ENCODE assay signal across 28 mouse cellular contexts in the genomic region with DNA sequence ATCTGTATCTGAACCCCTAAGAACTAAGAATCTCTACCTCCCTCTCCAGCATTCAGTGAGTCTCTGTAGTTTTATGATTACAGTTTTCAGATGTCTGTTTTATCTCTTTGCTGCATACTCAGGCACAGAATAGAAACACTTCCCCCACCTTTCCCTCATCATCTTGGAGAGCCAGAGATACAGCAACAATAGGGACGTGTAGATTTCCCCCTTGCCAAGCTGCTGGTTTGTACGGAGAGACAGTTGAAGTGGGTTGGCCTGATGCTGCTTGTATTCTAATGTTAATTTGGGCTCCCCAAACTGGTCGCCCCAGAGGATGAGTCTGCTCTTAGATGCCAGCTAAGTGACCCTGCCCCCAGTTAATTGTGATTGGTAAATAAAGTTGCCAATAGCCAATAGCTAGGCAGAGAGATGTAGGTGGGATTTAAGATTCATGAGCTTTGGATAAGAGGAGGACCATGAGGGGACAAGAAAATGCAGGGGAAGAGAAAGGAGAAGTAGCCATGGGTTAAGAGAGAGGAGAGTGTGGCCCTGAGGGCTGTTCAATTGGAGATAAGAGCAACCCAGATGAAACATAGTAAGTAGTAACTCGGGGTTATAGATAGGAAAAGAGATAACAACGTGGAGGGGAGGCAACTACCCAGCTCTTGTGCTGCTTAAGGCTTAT. TPM values are rescaled to one million over a fixed set of nuclear protein-coding genes. Genes with fewer than 3 reads are reported as not detected.
DNase-seq lines count a peak whose midpoint lies in the region; ATAC-seq and TF ChIP-seq lines count a peak whose summit lies in the region.
"Had no signal": no experiment of that assay in that cellular context is flagged by ENCODE, and none has a peak within 500 bp of the region (broad histone marks: within the 10 kb centered on the region; RNA-seq: fewer than 3 reads in every experiment).

No protein-coding gene starts in this region.

- ATAC-seq in megakaryocyte-erythroid progenitor cell, adult 5-6 weeks (replicated peaks; ENCODE audit: low FRiP score, low TSS enrichment, poor library complexity, severe bottlenecking) = peak; percentile 53
- ATAC-seq in midbrain, embryonic 13.5 days = no peak
- ATAC-seq: activated CD4-positive, CD25-positive, alpha-beta regulatory T cell, adult 4 months; CD4-positive, CD25-positive, alpha-beta regulatory T cell, adult 4 months; forebrain, embryonic 15.5 days; hindbrain, postnatal 0 days; inflammation-experienced regulatory T-cells, adult 6 months; intestine, embryonic 16.5 days; Patski had no signal

- no peak for TF ChIP-seq CTCF in MEL (IDR thresholded peaks at IDR 0.05 in 2 of 3, conservative IDR thresholded peaks at IDR 0.05 in 1 of 3; ENCODE audit: control insufficient read depth in 1 of 3, insufficient read depth in 1 of 3, low read depth in 2 of 3, low read length in 3 of 3, poor library complexity in 1 of 3, severe bottlenecking in 1 of 3)

- no peak for TF ChIP-seq RAD21 in MEL (IDR thresholded peaks at IDR 0.05; ENCODE audit: low read depth, low read length)

- H3K27ac ChIP-seq in MEL (ENCODE audit: control insufficient read depth, low read depth, low read length) = peak overlapping the region; percentile 87
- H3K27ac ChIP-seq in midbrain, embryonic 13.5 days = no peak overlapping the region
- H3K27ac ChIP-seq: embryonic facial prominence, embryonic 12.5 days; embryonic facial prominence, embryonic 15.5 days; forebrain, embryonic 15.5 days; heart, embryonic 15.5 days; hindbrain, embryonic 14.5 days; hindbrain, postnatal 0 days had no signal

- peak; percentile 82 to 83 for TF ChIP-seq EP300 in MEL (IDR thresholded peaks at IDR 0.05; ENCODE audit: low read depth in 1 of 2, low read length in 2 of 2)

- no peak overlapping the region for H3K4me2 ChIP-seq in midbrain, embryonic 13.5 days (replicated peaks)
- H3K4me2 ChIP-seq: embryonic facial prominence, embryonic 12.5 days; embryonic facial prominence, embryonic 15.5 days; forebrain, embryonic 15.5 days; heart, embryonic 12.5 days; heart, embryonic 15.5 days; hindbrain, embryonic 14.5 days had no signal

- H3K9ac ChIP-seq in MEL (ENCODE audit: control insufficient read depth, low read depth, low read length, poor library complexity, severe bottlenecking) = no peak overlapping the region
- H3K9ac ChIP-seq in midbrain, embryonic 13.5 days (replicated peaks) = no peak overlapping the region
- H3K9ac ChIP-seq: embryonic facial prominence, embryonic 12.5 days; embryonic facial prominence, embryonic 15.5 days; forebrain, embryonic 15.5 days; heart, embryonic 12.5 days; heart, embryonic 15.5 days; hindbrain, embryonic 14.5 days had no signal

- DNase-seq in ES-CJ7 (ENCODE audit: low read depth, low spot score) (peak; percentile 67), MEL (ENCODE audit: low read depth, low spot score) (peak; percentile 90), ZHBTc4 (ENCODE audit: low read depth, low spot score) (peak; percentile 34)
- no peak for DNase-seq in urinary bladder, adult 2 months (ENCODE audit: low spot score)
- DNase-seq in thymus, postnatal 25 days = no peak
- no peak for DNase-seq in layer of hippocampus, postnatal 36 days
- DNase-seq: adrenal gland, postnatal 10 days; adrenal gland, postnatal 36 days; cerebellum, adult 18-20 months; cerebellum, adult 9-10 months; gastrocnemius, postnatal 25 days; heart, adult 18-20 months; heart, postnatal 10 days; heart, postnatal 36 days had no signal

- H3K4me3 ChIP-seq in MEL (ENCODE audit: control insufficient read depth in 1 of 2, insufficient read depth in 1 of 2, low read depth in 2 of 2, low read length in 2 of 2) = no peak overlapping the region
- no peak overlapping the region for H3K4me3 ChIP-seq in midbrain, embryonic 13.5 days (replicated peaks)
- H3K4me3 ChIP-seq: embryonic facial prominence, embryonic 12.5 days; embryonic facial prominence, embryonic 15.5 days; forebrain, embryonic 15.5 days; heart, embryonic 12.5 days; heart, embryonic 15.5 days had no signal

- 28% methylated on average over 5 of the region's 5 CpGs for WGBS in midbrain, embryonic 13.5 days

- H3K27me3 ChIP-seq in MEL (ENCODE audit: control insufficient read depth in 1 of 2, insufficient read depth in 2 of 2, low read length in 2 of 2) = no peaks in the 10 kb centered on the region
- no peaks in the 10 kb centered on the region for H3K27me3 ChIP-seq in midbrain, embryonic 13.5 days
- H3K27me3 ChIP-seq: embryonic facial prominence, embryonic 12.5 days; embryonic facial prominence, embryonic 15.5 days; forebrain, embryonic 15.5 days; heart, embryonic 12.5 days; heart, embryonic 15.5 days; Patski had no signal

- no peaks in the 10 kb centered on the region for H3K79me2 ChIP-seq in MEL (ENCODE audit: control insufficient read depth, insufficient read depth, low read length, poor library complexity)

- H3K36me3 ChIP-seq in MEL (ENCODE audit: control insufficient read depth in 1 of 2, insufficient read depth in 2 of 2, low read length in 2 of 2) = peaks cover 0 to 24% of the 10 kb centered on the region in 2 experiments; a peak in 2 of 4 replicates
- H3K36me3 ChIP-seq in midbrain, embryonic 13.5 days = no peaks in the 10 kb centered on the region
- H3K36me3 ChIP-seq: embryonic facial prominence, embryonic 12.5 days; embryonic facial prominence, embryonic 15.5 days; forebrain, embryonic 15.5 days; heart, embryonic 12.5 days; heart, embryonic 15.5 days had no signal

- H3K4me1 ChIP-seq in MEL (ENCODE audit: control insufficient read depth in 1 of 2, insufficient read depth in 2 of 2, low read length in 2 of 2) = peaks cover 11 to 36% of the 10 kb centered on the region in 2 experiments
- no peaks in the 10 kb centered on the region for H3K4me1 ChIP-seq in midbrain, embryonic 13.5 days (replicated peaks)
- H3K4me1 ChIP-seq: embryonic facial prominence, embryonic 12.5 days; embryonic facial prominence, embryonic 15.5 days; forebrain, embryonic 15.5 days; heart, embryonic 12.5 days; heart, embryonic 15.5 days had no signal

- no peak for TF ChIP-seq POLR2A in MEL (IDR thresholded peaks at IDR 0.05; ENCODE audit: control insufficient read depth in 1 of 2, insufficient read depth in 1 of 2, low read depth in 1 of 2, low read length in 2 of 2, poor library complexity in 1 of 2)

- no peaks in the 10 kb centered on the region for H3K9me3 ChIP-seq in MEL (replicated peaks; ENCODE audit: insufficient read depth, low read length)
- H3K9me3 ChIP-seq in midbrain, embryonic 13.5 days = no peaks in the 10 kb centered on the region
- H3K9me3 ChIP-seq: embryonic facial prominence, embryonic 12.5 days; embryonic facial prominence, embryonic 15.5 days; forebrain, embryonic 15.5 days; heart, embryonic 12.5 days; heart, embryonic 15.5 days had no signal

TF ChIP-seq in MEL, 35 proteins besides CTCF, POLR2A, EP300 and RAD21 (continues in another document):
- TF ChIP-seq ZC3H11A (IDR thresholded peaks at IDR 0.05; ENCODE audit: low read depth, low read length) = no peak
- TF ChIP-seq CHD2 (IDR thresholded peaks at IDR 0.05; ENCODE audit: low read length) = peak; percentile 50
- TF ChIP-seq GATA1 (IDR thresholded peaks at IDR 0.05; ENCODE audit: low read depth, low read length) = peak; percentile 96
- no peak for TF ChIP-seq ZNF384 (IDR thresholded peaks at IDR 0.05; ENCODE audit: low read depth, low read length)
- TF ChIP-seq MAZ (IDR thresholded peaks at IDR 0.05; ENCODE audit: low read depth, low read length) = peak; percentile 53; the same call in 1 of the 2 replicates
- no peak for TF ChIP-seq HCFC1 (IDR thresholded peaks at IDR 0.05; ENCODE audit: low read depth, low read length)
- peak; percentile 96 for TF ChIP-seq RCOR1 (IDR thresholded peaks at IDR 0.05; ENCODE audit: low read depth, low read length)
- no peak for TF ChIP-seq POLR2AphosphoS5 (IDR thresholded peaks at IDR 0.05; ENCODE audit: borderline replicate concordance, low read depth, low read length)
- TF ChIP-seq GABPA (IDR thresholded peaks at IDR 0.05; ENCODE audit: low read depth, low read length) = no peak
- no peak for TF ChIP-seq NRF1 (IDR thresholded peaks at IDR 0.05; ENCODE audit: insufficient read depth, low read depth, low read length, poor library complexity, severe bottlenecking)
- 0 out of 2 replicates have a peak, but pooled peaks have one; percentile 4 for TF ChIP-seq TBP (IDR thresholded peaks at IDR 0.05; ENCODE audit: low read depth, low read length)
- no peak for TF ChIP-seq KAT2A (conservative IDR thresholded peaks at IDR 0.05; ENCODE audit: low read depth, low read length)
- TF ChIP-seq ZMIZ1 (IDR thresholded peaks at IDR 0.05; ENCODE audit: low read depth, low read length) = peak; percentile 23; the same call in 1 of the 2 replicates
- no peak for TF ChIP-seq SMC3 (IDR thresholded peaks at IDR 0.05; ENCODE audit: low read depth, low read length)
- no peak for TF ChIP-seq E2F4 (IDR thresholded peaks at IDR 0.05; ENCODE audit: borderline replicate concordance, low read depth, low read length)
- TF ChIP-seq USF2 (IDR thresholded peaks at IDR 0.05; ENCODE audit: borderline replicate concordance in 1 of 2, insufficient read depth in 1 of 2, low read depth in 1 of 2, low read length in 2 of 2) = no peak
- no peak for TF ChIP-seq POLR2AphosphoS2 (IDR thresholded peaks at IDR 0.05; ENCODE audit: low read length)
- TF ChIP-seq JUND (IDR thresholded peaks at IDR 0.05; ENCODE audit: low read depth, low read length) = no peak
- TF ChIP-seq ELF1 (IDR thresholded peaks at IDR 0.05; ENCODE audit: low read depth, low read length) = no peak
- 0 out of 2 replicates have a peak, but pooled peaks have one; percentile 19 for TF ChIP-seq MAFK (IDR thresholded peaks at IDR 0.05; ENCODE audit: borderline replicate concordance, low read depth, low read length)
- TF ChIP-seq ZKSCAN1 (IDR thresholded peaks at IDR 0.05; ENCODE audit: low read depth, low read length) = no peak
- TF ChIP-seq MYB (IDR thresholded peaks at IDR 0.05; ENCODE audit: low read depth, low read length) = no peak; the same call in 1 of the 2 replicates
- peak; percentile 91 for TF ChIP-seq TCF12 (IDR thresholded peaks at IDR 0.05; ENCODE audit: low read depth, low read length)
- TF ChIP-seq UBTF (IDR thresholded peaks at IDR 0.05; ENCODE audit: borderline replicate concordance, insufficient read depth, low read depth, low read length) = no peak
- no peak for TF ChIP-seq NELFE (IDR thresholded peaks at IDR 0.05; ENCODE audit: low read depth, low read length)

RNA-seq across cellular contexts. Expression of gene Gng4, which starts 11.4 kb away (rescaled TPM):
- not detected in 2 replicates for total RNA-seq in MEL (2012; rRNA removed)
- polyA plus RNA-seq in MEL (2012; ENCODE audit: insufficient read depth in 1 of 2, insufficient read length in 2 of 2, low read depth in 1 of 2, low replicate concordance in 2 of 2, missing spikeins in 1 of 2) = not detected
- total RNA-seq in megakaryocyte-erythroid progenitor cell, adult 5-6 weeks (2014; fragmentation: Nextera tagmentation) = not detected in 2 replicates
- not detected in 2 replicates for total RNA-seq in megakaryocyte-erythroid progenitor cell, adult 5-6 weeks (2017)
- polyA plus RNA-seq in midbrain, embryonic 13.5 days (2015; fragmentation: Nextera tagmentation; extraction: Ambion mirVana) = 14.3 and 15.3 TPM in 2 replicates
- 0.89 and 1.1 TPM in 2 replicates for polyA plus RNA-seq in urinary bladder, adult 2 months (2012; rRNA removed)
- 10 to 100 TPM; 18.8 to 20.3 TPM for total RNA-seq in layer of hippocampus, postnatal 36 days (2021)
- polyA plus RNA-seq: inflammation-experienced regulatory T-cells, adult 6 months; Patski had no signal

Comparison
In these comparisons a context has a peak if more than half of its experiments do, and no peak if none do; other contexts are left out.
1. DNase-seq: peak in ES-CJ7 (single experiment), MEL (single experiment) and ZHBTc4 (single experiment); none in urinary bladder, adult 2 months (single experiment), thymus, postnatal 25 days (single experiment) and layer of hippocampus, postnatal 36 days (0 of 2).
2. RNA of gene Gng4, which starts 11.4 kb away (total RNA-seq): 18.8 to 20.3 TPM in layer of hippocampus, postnatal 36 days; not detected in MEL and not detected in megakaryocyte-erythroid progenitor cell, adult 5-6 weeks; every median in the first group is over 10 times any median in the second.